Mouse (Mus musculus) bone marrow, adult 2 months (tissue): ENCODE measurements at regions not wholly inside any gene's neighbourhood (a gene's known extent, or its start where the extent isn't known, plus 50 kb on each side); places are given as distances from the start of the nearest gene placed in this dataset.

Source experiments
- CTCF ChIP-seq: fragments of 200-500 bp; IDR thresholded peaks from 2 replicates; pipeline ENCODE4 v1.5.1; 2011; ENCODE audit warnings: low read length, control low read depth; ENCODE audit not compliant: control insufficient read depth, insufficient read depth
- POLR2A ChIP-seq: fragments of 200-500 bp; IDR thresholded peaks from 2 replicates; pipeline ENCODE4 v1.6.1; 2011; ENCODE audit warnings: low read depth, mild to moderate bottlenecking, control low read depth, low read length, borderline replicate concordance; ENCODE audit not compliant: control insufficient read depth

DNA sequence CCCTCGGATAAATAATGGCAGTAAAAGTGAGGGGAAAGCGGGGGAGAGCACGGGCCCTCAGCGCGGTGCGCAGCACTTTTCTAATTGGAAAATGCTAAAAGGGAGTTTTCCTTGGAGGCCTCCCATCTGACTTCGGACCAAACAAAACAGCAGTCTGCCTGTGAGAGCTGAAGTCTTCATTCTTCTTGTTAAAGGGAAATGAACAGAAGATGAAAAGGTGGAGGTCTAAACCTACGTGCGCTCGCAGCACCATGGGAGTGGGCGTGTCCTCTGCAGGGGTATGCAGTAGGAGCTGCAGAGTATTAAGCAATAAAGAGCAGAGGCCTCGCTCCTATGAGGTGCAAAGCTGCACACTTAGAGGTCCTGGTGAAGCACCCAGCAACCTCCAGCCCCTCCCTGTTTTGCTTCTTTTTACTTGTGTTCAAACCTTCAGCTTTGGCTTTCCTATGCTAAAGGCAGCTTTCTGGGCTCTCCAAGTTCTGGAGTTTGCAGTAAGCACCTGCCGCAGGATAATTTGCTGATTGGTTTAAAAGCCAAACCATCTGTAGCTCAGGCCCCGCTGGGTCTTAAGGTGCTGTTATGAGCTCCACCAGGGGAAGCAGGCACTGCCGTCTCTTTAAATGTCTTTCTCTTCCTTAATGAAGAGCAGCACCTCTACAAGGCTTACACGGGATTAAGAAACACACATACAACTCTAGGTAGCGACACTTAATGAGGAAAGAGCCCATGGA, 253.9 kb upstream of the Runx1 start:
- TF ChIP-seq POLR2A (no peak), CTCF (no peak)
